Mouse (Mus musculus): Measurements from ENCODE around the gene Vasp.

DNA sequence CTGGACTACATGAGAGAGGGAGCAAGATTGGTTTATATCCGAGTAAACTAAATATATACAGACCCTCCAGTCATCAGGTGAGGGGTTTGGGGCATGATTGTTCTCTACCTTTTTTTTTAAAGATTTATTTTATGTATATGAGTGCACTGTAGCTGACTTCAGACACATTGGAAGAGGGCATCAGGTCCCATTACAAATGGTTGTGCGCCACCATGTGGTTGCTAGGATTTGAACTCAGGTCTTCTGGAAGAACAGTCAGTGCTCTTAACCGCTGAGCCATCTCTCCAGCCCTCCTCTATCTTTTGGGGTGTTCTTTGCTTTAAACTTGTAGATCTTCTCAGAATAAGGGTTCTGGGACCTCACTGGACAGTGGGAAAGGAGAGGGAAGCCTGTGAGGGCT, 51.6 kb downstream of the Vasp start:
- TF ChIP-seq POLR2A (IDR thresholded peaks at IDR 0.05; ENCODE audit: insufficient read length, low read depth), result no peak
- no peak for TF ChIP-seq TCF12 (IDR thresholded peaks at IDR 0.05; ENCODE audit: insufficient read depth, poor library complexity, severe bottlenecking)
- TF ChIP-seq USF1 (IDR thresholded peaks at IDR 0.05; ENCODE audit: low read depth), result no peak
- no peak for TF ChIP-seq MYOG (IDR thresholded peaks at IDR 0.05; ENCODE audit: control insufficient read depth in 1 of 3, insufficient read depth in 1 of 3, insufficient read length in 2 of 3, low read depth in 2 of 3)

All from myocyte (in vitro differentiated cells).